ENCODE assay signal across 20 mouse cellular contexts in the genomic region with DNA sequence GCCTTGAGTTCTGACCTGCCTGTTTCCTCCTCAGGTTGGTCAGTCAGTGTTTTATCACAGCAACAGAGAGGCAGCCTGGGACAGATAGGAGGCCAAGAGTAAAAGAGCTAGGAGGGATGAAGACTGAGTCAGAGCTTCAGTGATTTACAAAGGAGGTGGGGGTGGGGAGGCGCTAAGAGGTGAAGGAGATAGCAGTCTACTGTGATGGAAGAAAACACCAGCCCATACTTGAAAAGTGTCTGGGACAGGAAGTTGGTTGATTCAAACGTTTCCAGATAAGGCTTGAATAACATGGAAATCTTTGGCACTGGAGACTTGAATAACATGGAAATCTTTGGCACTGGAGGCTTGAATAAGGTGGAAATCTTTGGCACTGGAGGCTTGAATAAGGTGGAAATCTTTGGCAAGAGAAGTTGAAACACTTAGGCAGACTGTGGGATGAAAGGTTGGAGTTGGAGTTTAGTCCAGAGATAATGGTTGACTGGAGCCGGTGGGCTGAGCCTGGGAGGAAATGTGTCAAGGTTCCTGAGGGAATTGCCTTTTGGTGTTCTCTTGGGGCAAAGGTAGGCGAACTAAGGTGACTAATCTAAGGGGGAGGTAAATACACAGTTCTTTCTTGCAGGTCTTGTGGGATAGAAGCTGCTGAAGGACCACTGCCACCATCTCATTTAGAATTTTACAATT. TPM values are rescaled to one million over a fixed set of nuclear protein-coding genes. Genes with fewer than 3 reads are reported as not detected.
A peak's percentile ranks its signal among the peaks of the same experiment; 100 is the strongest.
DNase-seq lines count a peak whose midpoint lies in the region; ATAC-seq and TF ChIP-seq lines count a peak whose summit lies in the region.
"Had no signal": no experiment of that assay in that cellular context is flagged by ENCODE, and none has a peak within 500 bp of the region (broad histone marks: within the 10 kb centered on the region; RNA-seq: fewer than 3 reads in every experiment).

No protein-coding gene starts in this region.

- H3K36me3 ChIP-seq in heart, embryonic 13.5 days, result no peaks in the 10 kb centered on the region
- H3K36me3 ChIP-seq in stomach, postnatal 0 days (ENCODE audit: control insufficient read depth, insufficient read depth, low read length), result no peaks in the 10 kb centered on the region
- H3K36me3 ChIP-seq: embryonic facial prominence, embryonic 15.5 days; forebrain, embryonic 10.5 days; heart, embryonic 15.5 days; hindbrain, embryonic 12.5 days had no signal

- H3K9me3 ChIP-seq in heart, embryonic 13.5 days, result no peaks in the 10 kb centered on the region
- H3K9me3 ChIP-seq in stomach, postnatal 0 days (ENCODE audit: control insufficient read depth, low read length), result no peaks in the 10 kb centered on the region
- H3K9me3 ChIP-seq: embryonic facial prominence, embryonic 15.5 days; forebrain, embryonic 10.5 days; heart, embryonic 15.5 days; hindbrain, embryonic 12.5 days had no signal

- WGBS in heart, embryonic 13.5 days, result 16% methylated on average over 4 of the region's 4 CpGs
- WGBS in stomach, postnatal 0 days, result 47% methylated on average over 4 of the region's 4 CpGs

- TF ChIP-seq CTCF in stomach, postnatal 0 days (IDR thresholded peaks at IDR 0.05; ENCODE audit: low read depth), result no peak

- no peak overlapping the region for H3K4me2 ChIP-seq in heart, embryonic 13.5 days
- no peak overlapping the region for H3K4me2 ChIP-seq in stomach, postnatal 0 days (replicated peaks; ENCODE audit: low read depth)
- H3K4me2 ChIP-seq: embryonic facial prominence, embryonic 15.5 days; heart, embryonic 15.5 days; hindbrain, embryonic 12.5 days had no signal

- H3K4me3 ChIP-seq in heart, embryonic 13.5 days, result no peak overlapping the region
- no peak overlapping the region for H3K4me3 ChIP-seq in stomach, postnatal 0 days (ENCODE audit: low read depth, low read length)
- H3K4me3 ChIP-seq: embryonic facial prominence, embryonic 15.5 days; erythroblast, embryonic 14.5 days; forebrain, embryonic 10.5 days; heart, embryonic 15.5 days; hindbrain, embryonic 12.5 days had no signal

- H3K27me3 ChIP-seq in heart, embryonic 13.5 days (replicated peaks), result no peaks in the 10 kb centered on the region
- no peaks in the 10 kb centered on the region for H3K27me3 ChIP-seq in stomach, postnatal 0 days (ENCODE audit: control insufficient read depth, insufficient read depth, low read length)
- H3K27me3 ChIP-seq: embryonic facial prominence, embryonic 15.5 days; heart, embryonic 15.5 days; hindbrain, embryonic 12.5 days had no signal

- H3K27ac ChIP-seq in heart, embryonic 13.5 days (replicated peaks), result peak overlapping the region; percentile 36; the same call in 1 of the 2 replicates
- H3K27ac ChIP-seq in stomach, postnatal 0 days (replicated peaks), result no peak overlapping the region
- H3K27ac ChIP-seq: embryonic facial prominence, embryonic 15.5 days; forebrain, embryonic 10.5 days; heart, embryonic 15.5 days; hindbrain, embryonic 12.5 days had no signal

- ATAC-seq in heart, embryonic 13.5 days (ENCODE audit: extremely low read depth, insufficient number of reproducible peaks, low FRiP score, low TSS enrichment), result no peak
- ATAC-seq in stomach, postnatal 0 days (ENCODE audit: low FRiP score, low TSS enrichment), result 0 out of 2 replicates have a peak, but pooled peaks have one; percentile 4
- ATAC-seq: forebrain, embryonic 14.5 days; hindbrain, embryonic 16.5 days; inflammation-experienced regulatory T-cells, adult 6 months had no signal

- no peak overlapping the region for H3K9ac ChIP-seq in heart, embryonic 13.5 days
- no peak overlapping the region for H3K9ac ChIP-seq in stomach, postnatal 0 days (ENCODE audit: low read length)
- H3K9ac ChIP-seq: embryonic facial prominence, embryonic 15.5 days; heart, embryonic 15.5 days; hindbrain, embryonic 12.5 days had no signal

- DNase-seq in heart, postnatal 4 days, result no peak
- peak; percentile 26 to 50 for DNase-seq in kidney, adult 8-10 months
- no peak for DNase-seq in kidney, postnatal 4 days
- DNase-seq in 416B (ENCODE audit: low read depth), result peak; percentile 28
- peak; percentile 27 for DNase-seq in stomach, postnatal 0 days (ENCODE audit: low spot score)
- DNase-seq in urinary bladder, postnatal 4 days (ENCODE audit: low spot score in 2 of 2), result no peak
- DNase-seq: adrenal gland, adult 8-10 months; adrenal gland, postnatal 36 days; cerebellum, adult 2 months; cerebellum, postnatal 10 days; heart, postnatal 36 days had no signal

- no peak for TF ChIP-seq EP300 in stomach, postnatal 0 days (optimal IDR thresholded peaks at IDR 0.05)

- H3K4me1 ChIP-seq in heart, embryonic 13.5 days, result peaks cover 17% of the 10 kb centered on the region
- no peaks in the 10 kb centered on the region for H3K4me1 ChIP-seq in stomach, postnatal 0 days (replicated peaks; ENCODE audit: control insufficient read depth, insufficient read depth)
- H3K4me1 ChIP-seq: embryonic facial prominence, embryonic 15.5 days had no signal

RNA-seq across cellular contexts. Expression of a gene that starts 4.3 kb away (rescaled TPM):
- 12.0 and 12.7 TPM in 2 replicates for polyA plus RNA-seq in heart, embryonic 13.5 days (2015; fragmentation: Nextera tagmentation; extraction: Ambion mirVana)
- 10 to 100 TPM; 16.2 to 16.8 TPM for total RNA-seq in heart, postnatal 4 days (2021)
- 11.0 and 12.4 TPM in 2 replicates for polyA plus RNA-seq in stomach, postnatal 0 days (2015; fragmentation: Nextera tagmentation; extraction: Ambion mirVana)

RNA-seq across cellular contexts. Expression of a gene that starts 46.2 kb away (rescaled TPM):
- polyA plus RNA-seq in heart, embryonic 13.5 days (2015; fragmentation: Nextera tagmentation; extraction: Ambion mirVana), result 17.4 and 18.3 TPM in 2 replicates
- total RNA-seq in heart, postnatal 4 days (2021), result 10 to 100 TPM; 24.4 to 24.7 TPM
- polyA plus RNA-seq in stomach, postnatal 0 days (2015; fragmentation: Nextera tagmentation; extraction: Ambion mirVana), result 16.5 and 20.4 TPM in 2 replicates

Comparison
In these comparisons a context has a peak if more than half of its experiments do, and no peak if none do; other contexts are left out.
1. DNase-seq: peak in kidney, adult 8-10 months (2 of 2), 416B (single experiment) and stomach, postnatal 0 days (single experiment); none in heart, postnatal 4 days (single experiment), kidney, postnatal 4 days (0 of 2) and urinary bladder, postnatal 4 days (0 of 2).